Mouse (Mus musculus): ENCODE data around the gene Id3.

DNA sequence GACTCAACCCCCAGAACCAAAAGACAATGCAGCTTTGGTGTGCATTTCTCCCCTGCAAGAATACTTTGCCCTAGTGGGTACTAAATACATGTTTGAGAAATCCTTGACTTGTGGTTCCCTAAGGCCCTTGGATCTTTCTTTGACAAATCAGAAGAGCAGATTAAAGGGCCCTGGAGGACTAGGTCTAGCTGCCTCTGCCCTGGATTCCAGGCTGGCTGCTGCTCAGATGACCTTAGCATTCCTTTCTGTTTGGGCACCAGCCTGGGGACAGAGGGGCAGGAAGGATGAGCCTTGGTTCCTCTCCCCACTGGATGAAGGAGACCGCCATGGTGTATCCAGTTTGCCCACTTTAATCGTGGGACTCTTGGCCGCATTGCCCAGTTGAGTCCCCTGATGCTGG lies 44.9 kb upstream of the Id3 start:
- TF ChIP-seq CTCF (IDR thresholded peaks at IDR 0.05; ENCODE audit: low read depth, low read length) (no peak), POLR2A (IDR thresholded peaks at IDR 0.05; ENCODE audit: borderline replicate concordance, low read depth, low read length) (no peak)
